Mouse (Mus musculus) cerebral cortex, adult 2 months (tissue): Measurements from ENCODE around the gene Abcg4.

Experiments used
- WGBS: fragments of 180-500 bp; shearing (Covaris S2); methylation state at CpG from one replicate; pipeline ENCODE4 v1.1.7; 2018; 5-methylcytosine and 5-hydroxymethylcytosine counted together

Abcg4 gene

GRCm38 (mm10) chr9:44319887-44320798 is 31.7 kb upstream of the Abcg4 start, which contains the start of gene C2cd2l:
Gene C2cd2l (minus strand): TSS chr9:44320285.
- under 1% methylated on average over 67 of the region's 67 CpGs for WGBS

- 2% methylated on average over 37 of the region's 37 CpGs for WGBS
These were observed 30.9 kb upstream of the Abcg4 start for GRCm38 (mm10) chr9:44319105-44319886.

- 18% methylated on average over 3 of the region's 3 CpGs for WGBS
These were observed 30.3 kb upstream of the Abcg4 start for GRCm38 (mm10) chr9:44318826-44319095.

GRCm38 (mm10) chr9:44318076-44318825 is 29.8 kb upstream of the Abcg4 start:
- 40% methylated on average over 5 of the region's 5 CpGs for WGBS

- WGBS, result 62% methylated on average over 4 of the region's 4 CpGs
These were observed 29.0 kb upstream of the Abcg4 start for GRCm38 (mm10) chr9:44317452-44317851.

GRCm38 (mm10) chr9:44314910-44315309 is 26.5 kb upstream of the Abcg4 start:
- 82% methylated on average over 18 of the region's 18 CpGs for whole genome bisulfite sequencing

GRCm38 (mm10) chr9:44314257-44314547 is 25.8 kb upstream of the Abcg4 start:
- WGBS, result 61% methylated on average over 4 of the region's 4 CpGs

- WGBS, result 51% methylated on average over 19 of the region's 19 CpGs
These were observed 25.3 kb upstream of the Abcg4 start for GRCm38 (mm10) chr9:44313476-44314256.

GRCm38 (mm10) chr9:44311136-44312134 is 23.0 kb upstream of the Abcg4 start:
- WGBS, result 47% methylated on average over 27 of the region's 27 CpGs

GRCm38 (mm10) chr9:44310750-44311135 is 22.3 kb upstream of the Abcg4 start:
- 56% methylated on average over 10 of the region's 10 CpGs for WGBS

- 70% methylated on average over 3 of the region's 3 CpGs for WGBS
These were observed 21.3 kb upstream of the Abcg4 start for GRCm38 (mm10) chr9:44309756-44310155.

- WGBS, result 86% methylated on average over 2 of the region's 2 CpGs
These were observed 18.8 kb upstream of the Abcg4 start for GRCm38 (mm10) chr9:44307248-44307647.

GRCm38 (mm10) chr9:44306532-44306931 is 18.1 kb upstream of the Abcg4 start:
- 72% methylated on average over 6 of the region's 6 CpGs for WGBS

GRCm38 (mm10) chr9:44305466-44306079 is 17.2 kb upstream of the Abcg4 start, which contains the start of gene Hinfp:
Gene Hinfp (minus strand): TSS chr9:44305671.
- under 1% methylated on average over 54 of the region's 54 CpGs for WGBS

- WGBS, result 96% methylated on average over 3 of the region's 3 CpGs
These were observed 11.6 kb upstream of the Abcg4 start for GRCm38 (mm10) chr9:44300001-44300400.

GRCm38 (mm10) chr9:44292490-44292889 is 4.1 kb upstream of the Abcg4 start:
- 61% methylated on average over 3 of the region's 3 CpGs for WGBS

- 13% methylated on average over 11 of the region's 11 CpGs for WGBS
These were observed 510 bp upstream of the Abcg4 start for GRCm38 (mm10) chr9:44288959-44289291.

GRCm38 (mm10) chr9:44287401-44288075 is 877 bp downstream of the Abcg4 start:
- WGBS, result under 1% methylated on average over 46 of the region's 47 CpGs

GRCm38 (mm10) chr9:44287003-44287400 is 1.4 kb downstream of the Abcg4 start:
- 9% methylated on average over 11 of the region's 11 CpGs for WGBS
